Mouse (Mus musculus): ENCODE results near the gene Fiz1. TPM values are rescaled to one million over a fixed set of nuclear protein-coding genes. Genes with fewer than 3 reads are reported as not detected.

The Fiz1 gene
- total and polyA plus RNA-seq, 2 experiments = 6.2 to 19.3 TPM

GRCm38 (mm10) chr7:5036136-5036535 lies 21.6 kb upstream of the Fiz1 start:
- Histone ChIP-seq H3K79me2 (ENCODE audit: control insufficient read depth, insufficient read depth, low read length) (no peaks in the 10 kb centered on the region), H3K27ac (replicated peaks; ENCODE audit: insufficient read depth, low read depth, low read length) (no peak overlapping the region), H3K9ac (ENCODE audit: low read depth, low read length) (no peak overlapping the region), H3K36me3 (ENCODE audit: control insufficient read depth, insufficient read depth, low read length) (peaks cover 8% of the 10 kb centered on the region), H3K4me1 (ENCODE audit: control insufficient read depth, insufficient read depth, low read length) (peaks cover 2% of the 10 kb centered on the region), H3K4me3 (ENCODE audit: insufficient read depth, low read depth, low read length) (no peak overlapping the region), H3K27me3 (ENCODE audit: control insufficient read depth, insufficient read depth, low read length) (0 out of 2 replicates have a peak, but pooled peaks cover 3% of the 10 kb centered on the region)
- 97% methylated on average over 9 of the region's 9 CpGs for WGBS
- no peak for DNase-seq (ENCODE audit: extremely low read depth, low read depth, low spot score)
- TF ChIP-seq CTCF (IDR thresholded peaks at IDR 0.05; ENCODE audit: low read depth, low read length) (no peak), POLR2A (IDR thresholded peaks at IDR 0.05; ENCODE audit: extremely low read depth, insufficient read depth, low read length) (no peak)

- H3K36me3 ChIP-seq (ENCODE audit: control insufficient read depth, insufficient read depth, low read length) = peaks cover 12% of the 10 kb centered on the region
- H3K4me1 ChIP-seq (ENCODE audit: control insufficient read depth, insufficient read depth, low read length) = peaks cover 2% of the 10 kb centered on the region
- 0 out of 2 replicates have a peak, but pooled peaks cover 3% of the 10 kb centered on the region for H3K27me3 ChIP-seq (ENCODE audit: control insufficient read depth, insufficient read depth, low read length)
- no peaks in the 10 kb centered on the region for H3K79me2 ChIP-seq (ENCODE audit: control insufficient read depth, insufficient read depth, low read length)
- 98% methylated on average over 17 of the region's 17 CpGs for WGBS
- no peak overlapping the region for H3K27ac ChIP-seq (replicated peaks; ENCODE audit: insufficient read depth, low read depth, low read length)
- H3K4me3 ChIP-seq (ENCODE audit: insufficient read depth, low read depth, low read length) = no peak overlapping the region
- DNase-seq (ENCODE audit: extremely low read depth, low read depth, low spot score) = no peak
- H3K9ac ChIP-seq (ENCODE audit: low read depth, low read length) = no peak overlapping the region
- no peak for TF ChIP-seq CTCF (IDR thresholded peaks at IDR 0.05; ENCODE audit: low read depth, low read length)
- no peak for TF ChIP-seq POLR2A (IDR thresholded peaks at IDR 0.05; ENCODE audit: extremely low read depth, insufficient read depth, low read length)
These were observed 21.1 kb upstream of the Fiz1 start for GRCm38 (mm10) chr7:5035628-5036027.

GRCm38 (mm10) chr7:5033818-5034217 lies 19.3 kb upstream of the Fiz1 start, which contains the start of gene 4632433K11Rik:
Gene 4632433K11Rik (plus strand): TSS chr7:5034118.
- H3K79me2 ChIP-seq (ENCODE audit: control insufficient read depth, insufficient read depth, low read length) = no peaks in the 10 kb centered on the region
- peaks cover 30% of the 10 kb centered on the region for H3K36me3 ChIP-seq (ENCODE audit: control insufficient read depth, insufficient read depth, low read length)
- H3K4me1 ChIP-seq (ENCODE audit: control insufficient read depth, insufficient read depth, low read length) = peaks cover 2% of the 10 kb centered on the region
- TF ChIP-seq POLR2A (IDR thresholded peaks at IDR 0.05; ENCODE audit: extremely low read depth, insufficient read depth, low read length) (no peak), CTCF (IDR thresholded peaks at IDR 0.05; ENCODE audit: low read depth, low read length) (no peak)
- H3K4me3 ChIP-seq (ENCODE audit: insufficient read depth, low read depth, low read length) = no peak within 1 kb of the TSS
- H3K9ac ChIP-seq (ENCODE audit: low read depth, low read length) = no peak within 1 kb of the TSS
- H3K27me3 ChIP-seq (ENCODE audit: control insufficient read depth, insufficient read depth, low read length) = peaks cover 3% of the 10 kb centered on the region; the same call in 1 of the 2 replicates
- no peak within 1 kb of the TSS for H3K27ac ChIP-seq (replicated peaks; ENCODE audit: insufficient read depth, low read depth, low read length)
- DNase-seq (ENCODE audit: extremely low read depth, low read depth, low spot score) = no peak
- WGBS = 87% methylated on average over 3 of the region's 3 CpGs

GRCm38 (mm10) chr7:5031496-5031895 lies 17.0 kb upstream of the Fiz1 start:
- 95% methylated on average over 46 of the region's 46 CpGs for WGBS
- no peak for DNase-seq (ENCODE audit: extremely low read depth, low read depth, low spot score)
- Histone ChIP-seq H3K36me3 (ENCODE audit: control insufficient read depth, insufficient read depth, low read length) (peaks cover 40% of the 10 kb centered on the region), H3K79me2 (ENCODE audit: control insufficient read depth, insufficient read depth, low read length) (no peaks in the 10 kb centered on the region), H3K4me1 (ENCODE audit: control insufficient read depth, insufficient read depth, low read length) (no peaks in the 10 kb centered on the region), H3K9ac (ENCODE audit: low read depth, low read length) (no peak overlapping the region), H3K27ac (replicated peaks; ENCODE audit: insufficient read depth, low read depth, low read length) (no peak overlapping the region), H3K4me3 (ENCODE audit: insufficient read depth, low read depth, low read length) (no peak overlapping the region), H3K27me3 (ENCODE audit: control insufficient read depth, insufficient read depth, low read length) (peaks cover 3% of the 10 kb centered on the region; the same call in 1 of the 2 replicates)
- TF ChIP-seq POLR2A (IDR thresholded peaks at IDR 0.05; ENCODE audit: extremely low read depth, insufficient read depth, low read length) (no peak), CTCF (IDR thresholded peaks at IDR 0.05; ENCODE audit: low read depth, low read length) (no peak)

GRCm38 (mm10) chr7:5030554-5031275 lies 16.2 kb upstream of the Fiz1 start:
- TF ChIP-seq POLR2A (IDR thresholded peaks at IDR 0.05; ENCODE audit: extremely low read depth, insufficient read depth, low read length) (no peak), CTCF (IDR thresholded peaks at IDR 0.05; ENCODE audit: low read depth, low read length) (no peak)
- Histone ChIP-seq H3K4me1 (ENCODE audit: control insufficient read depth, insufficient read depth, low read length) (no peaks in the 10 kb centered on the region), H3K36me3 (ENCODE audit: control insufficient read depth, insufficient read depth, low read length) (peaks cover 40% of the 10 kb centered on the region), H3K27ac (replicated peaks; ENCODE audit: insufficient read depth, low read depth, low read length) (no peak overlapping the region), H3K79me2 (ENCODE audit: control insufficient read depth, insufficient read depth, low read length) (no peaks in the 10 kb centered on the region; the same call in 1 of the 2 replicates), H3K4me3 (ENCODE audit: insufficient read depth, low read depth, low read length) (no peak overlapping the region), H3K9ac (ENCODE audit: low read depth, low read length) (no peak overlapping the region), H3K27me3 (ENCODE audit: control insufficient read depth, insufficient read depth, low read length) (peaks cover 3% of the 10 kb centered on the region; the same call in 1 of the 2 replicates)
- 94% methylated on average over 63 of the region's 63 CpGs for WGBS
- DNase-seq (ENCODE audit: extremely low read depth, low read depth, low spot score) = no peak

- Histone ChIP-seq H3K36me3 (ENCODE audit: control insufficient read depth, insufficient read depth, low read length) (peaks cover 40% of the 10 kb centered on the region), H3K4me3 (ENCODE audit: insufficient read depth, low read depth, low read length) (no peak overlapping the region), H3K9ac (ENCODE audit: low read depth, low read length) (no peak overlapping the region), H3K4me1 (ENCODE audit: control insufficient read depth, insufficient read depth, low read length) (no peaks in the 10 kb centered on the region), H3K79me2 (ENCODE audit: control insufficient read depth, insufficient read depth, low read length) (peaks cover 3% of the 10 kb centered on the region; the same call in 1 of the 2 replicates), H3K27ac (replicated peaks; ENCODE audit: insufficient read depth, low read depth, low read length) (no peak overlapping the region), H3K27me3 (ENCODE audit: control insufficient read depth, insufficient read depth, low read length) (peaks cover 3% of the 10 kb centered on the region; the same call in 1 of the 2 replicates)
- TF ChIP-seq CTCF (IDR thresholded peaks at IDR 0.05; ENCODE audit: low read depth, low read length) (no peak), POLR2A (IDR thresholded peaks at IDR 0.05; ENCODE audit: extremely low read depth, insufficient read depth, low read length) (no peak)
- no peak for DNase-seq (ENCODE audit: extremely low read depth, low read depth, low spot score)
- 94% methylated on average over 21 of the region's 21 CpGs for WGBS
These were observed 15.4 kb upstream of the Fiz1 start for GRCm38 (mm10) chr7:5029946-5030345.

All from liver, adult 2 months (tissue).